Mouse (Mus musculus) central nervous system, embryonic 14 days (tissue): ENCODE results near the gene Gm10447. TPM values are rescaled to one million over a fixed set of nuclear protein-coding genes. Genes with fewer than 3 reads are reported as not detected.

Experiments used
- polyA plus RNA-seq: library from polyadenylated mRNA; depleted of rRNA; stranded (reverse); fragments of >200 nt; gene quantifications from 2 replicates; pipeline ENCODE4 v1.2.3, GENCODE M21; 2012; rRNA removed

Gm10447 gene
- 0.06 and 0.25 TPM in 2 replicates for polyA plus RNA-seq

GRCm38 (mm10) chr11:53456474-53457371 is at the start of gene Gm10447, which contains the start of gene Shroom1:
Gene Gm10447 (minus strand): TSS chr11:53457110.
Gene Shroom1 (plus strand): TSS chr11:53457205.

DNA sequence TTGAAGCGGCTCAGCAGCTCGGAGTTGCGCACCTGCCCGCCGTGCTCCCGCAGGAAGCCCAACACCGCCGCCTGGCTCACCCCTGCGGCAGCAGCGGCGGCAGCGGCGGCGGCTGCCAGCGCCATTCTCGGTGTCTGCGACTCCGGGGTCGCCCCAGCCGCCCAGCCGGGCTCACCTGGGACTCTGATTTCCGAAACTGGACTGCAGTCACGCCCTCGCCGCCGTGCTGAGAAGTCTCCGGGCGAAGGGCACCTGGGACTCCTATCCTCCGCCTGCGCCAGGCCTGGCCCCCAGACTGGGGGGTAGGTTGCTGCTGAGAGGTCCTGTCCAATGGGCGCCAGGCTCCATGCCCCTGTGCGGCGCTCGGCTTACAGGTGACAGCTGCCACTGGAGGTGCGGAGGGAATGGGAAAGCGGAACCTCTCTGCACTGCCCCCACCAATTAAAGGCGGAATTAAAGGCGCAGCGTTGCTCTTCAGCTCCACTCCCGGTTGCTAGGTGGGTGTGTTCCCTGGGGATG is 22.9 kb upstream of the Gm10447 start, which contains the start of the genes Gm9945 and Sowaha:
Gene Gm9945, plus strand, starts transcription at position 384 of the 519 bp plus-strand sequence.
Gene Sowaha, minus strand, starts transcription at position 492 of the 519 bp plus-strand sequence.

DNA sequence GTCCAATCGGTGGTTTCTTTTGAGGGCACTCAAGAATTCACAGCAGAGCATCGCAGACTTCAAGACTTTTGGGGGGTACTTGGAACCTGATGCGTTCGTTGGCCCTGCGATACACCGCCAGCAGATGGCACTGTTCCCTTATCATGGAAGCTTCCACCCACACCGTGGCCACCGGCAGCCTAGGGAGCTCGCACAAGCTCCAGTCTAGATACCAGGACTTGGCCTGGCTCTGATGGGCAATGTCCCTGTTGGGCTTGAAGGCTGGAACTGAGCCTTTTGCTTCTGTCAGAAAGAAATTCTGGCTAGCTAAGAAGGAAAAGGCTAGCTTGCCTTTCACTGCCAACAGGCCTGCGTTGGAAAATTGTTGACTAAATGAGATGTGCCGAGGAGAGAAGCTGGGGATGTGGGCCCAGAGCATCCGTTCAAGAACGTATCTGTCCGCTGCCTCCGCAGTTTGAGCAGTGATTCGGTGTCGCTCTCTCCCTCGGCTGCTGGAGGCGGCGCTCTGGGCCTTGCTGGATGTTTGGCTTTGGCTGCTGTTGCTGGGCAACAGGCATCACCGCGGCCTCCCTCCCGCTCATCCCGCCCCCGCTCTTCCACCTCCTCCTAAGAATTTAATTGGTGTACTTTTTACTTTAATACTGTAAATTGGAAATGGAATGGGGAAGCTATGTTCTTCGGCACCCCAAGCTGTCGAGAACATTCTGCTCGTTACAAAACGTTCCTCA is 13.2 kb upstream of the Gm10447 start, which contains the start of gene Gm9837:
Gene Gm9837, minus strand, starts transcription at position 512 of the 728 bp plus-strand sequence.

GRCm38 (mm10) chr11:53430670-53431346 is 26.1 kb downstream of the Gm10447 start, which contains the start of the genes Uqcrq and Gdf9:
Gene Uqcrq (minus strand): TSS chr11:53430831.
Gene Gdf9 (plus strand): TSS chr11:53431023.

GRCm38 (mm10) chr11:53423036-53423435 is 33.9 kb downstream of the Gm10447 start, which contains the start of gene Leap2:
Gene Leap2 (minus strand): TSS chr11:53423170.

Other genes starting within 250 kb of the Gm10447 start
- 80.5 and 86.7 TPM in 2 replicates for gene Hspa4, start 156.7 kb downstream of the Gm10447 start, polyA plus RNA-seq
- gene Zcchc10, start 132.4 kb downstream of the Gm10447 start, polyA plus RNA-seq = 10.5 and 11.4 TPM in 2 replicates
- 53.7 and 61.3 TPM in 2 replicates for gene Aff4, start 106.3 kb downstream of the Gm10447 start, polyA plus RNA-seq
- gene Leap2, start 33.9 kb downstream of the Gm10447 start, polyA plus RNA-seq = 0.25 TPM in 1 of 2 replicates, not detected in the other
- gene Uqcrq, start 26.3 kb downstream of the Gm10447 start, polyA plus RNA-seq = 288 and 294 TPM in 2 replicates
- 2.4 and 2.6 TPM in 2 replicates for gene Gdf9, start 26.1 kb downstream of the Gm10447 start, polyA plus RNA-seq
- 2.3 and 4.0 TPM in 2 replicates for gene Shroom1, start 95 bp upstream of the Gm10447 start, polyA plus RNA-seq
- gene Gm9837, start 13.4 kb upstream of the Gm10447 start, polyA plus RNA-seq = not detected in 2 replicates
- gene Gm9945, start 23.1 kb upstream of the Gm10447 start, polyA plus RNA-seq = not detected in 2 replicates
- 0.81 and 1.2 TPM in 2 replicates for gene Sowaha, start 23.2 kb upstream of the Gm10447 start, polyA plus RNA-seq
- 38.6 and 46.0 TPM in 2 replicates for gene Sept8, start 62.1 kb upstream of the Gm10447 start, polyA plus RNA-seq
- 89.6 and 93.3 TPM in 2 replicates for gene Kif3a, start 110.3 kb upstream of the Gm10447 start, polyA plus RNA-seq
- not detected in 2 replicates for gene Il4, start 161.6 kb upstream of the Gm10447 start, polyA plus RNA-seq
- gene Il13, start 177.6 kb upstream of the Gm10447 start, polyA plus RNA-seq = not detected in 2 replicates